Mouse (Mus musculus) brain, embryonic 14.5 days (tissue): ENCODE results near the gene Urb2.

ENCODE experiments used
- CTCF ChIP-seq: fragments of 200-500 bp; IDR thresholded peaks from 2 replicates; pipeline ENCODE4 v1.5.1; 2012; ENCODE audit warnings: inconsistent platforms, mild to moderate bottlenecking, moderate library complexity, borderline replicate concordance; ENCODE audit not compliant: insufficient read depth, insufficient read length; ENCODE audit errors: extremely low read depth
- POLR2A ChIP-seq: fragments of 200-500 bp; IDR thresholded peaks from 2 replicates; pipeline ENCODE4 v1.6.1; 2012; ENCODE audit warnings: mild to moderate bottlenecking, inconsistent platforms, borderline replicate concordance; ENCODE audit not compliant: poor library complexity, insufficient read depth, insufficient read length, severe bottlenecking; ENCODE audit errors: extremely low read depth

DNA sequence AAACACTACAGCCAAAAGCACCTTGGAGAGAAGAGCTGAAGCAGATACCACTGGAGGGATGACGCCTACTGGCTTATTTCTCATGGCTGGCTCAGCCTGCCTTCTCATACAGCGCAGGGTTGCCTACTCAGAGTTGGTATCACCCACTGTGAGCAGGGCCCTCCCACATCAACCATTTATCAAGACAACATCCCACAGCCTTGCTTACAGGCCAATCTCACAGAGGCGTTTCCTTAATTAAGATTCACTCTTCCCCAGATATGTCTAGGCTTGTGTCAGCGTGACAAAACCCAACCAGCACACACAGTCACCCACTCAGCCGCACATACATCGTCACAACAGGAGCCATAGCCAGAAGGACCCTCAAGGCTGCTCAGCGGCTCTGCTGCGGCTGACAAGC lies 61.3 kb downstream of the Urb2 start:
- TF ChIP-seq CTCF (no peak), POLR2A (no peak)
